Mouse (Mus musculus): ENCODE measurements around the gene Nsmf. TPM values are rescaled to one million over a fixed set of nuclear protein-coding genes. Genes with fewer than 3 reads are reported as not detected.

Nsmf gene
- 1,000 to 10,000 TPM in 1 of 2 experiments, 100 to 1,000 TPM in 1; 982 to 1,031 TPM for total RNA-seq (2021)
- long read RNA-seq, experiment 1, transcript Nsmf-202 (14 exons, 2,824 nt): minor isoform, 11 of 958 reads
- long read RNA-seq, experiment 1, transcript Nsmf-201 (15 exons, 2,922 nt): major isoform, 631 of 958 reads
- long read RNA-seq, experiment 1, partial matches to known transcripts: 119 of 958 reads
- long read RNA-seq, experiment 1, other reads (novel, unspliced or antisense): 191 of 958 reads
- long read RNA-seq, experiment 2, transcript Nsmf-201 (15 exons, 2,922 nt): major isoform, 656 of 1,060 reads
- long read RNA-seq, experiment 2, transcript Nsmf-202 (14 exons, 2,824 nt): minor isoform, 6 of 1,060 reads
- long read RNA-seq, experiment 2, partial matches to known transcripts: 255 of 1,060 reads
- long read RNA-seq, experiment 2, other reads (novel, unspliced or antisense): 140 of 1,060 reads

GRCm38 (mm10) chr2:25054221-25055067 is at the start of gene Nsmf:
TSS of gene Nsmf (plus strand) at chr2:25054355.
- peak; percentile 87 to 94 for DNase-seq (ENCODE audit: low spot score in 2 of 2)

DNA sequence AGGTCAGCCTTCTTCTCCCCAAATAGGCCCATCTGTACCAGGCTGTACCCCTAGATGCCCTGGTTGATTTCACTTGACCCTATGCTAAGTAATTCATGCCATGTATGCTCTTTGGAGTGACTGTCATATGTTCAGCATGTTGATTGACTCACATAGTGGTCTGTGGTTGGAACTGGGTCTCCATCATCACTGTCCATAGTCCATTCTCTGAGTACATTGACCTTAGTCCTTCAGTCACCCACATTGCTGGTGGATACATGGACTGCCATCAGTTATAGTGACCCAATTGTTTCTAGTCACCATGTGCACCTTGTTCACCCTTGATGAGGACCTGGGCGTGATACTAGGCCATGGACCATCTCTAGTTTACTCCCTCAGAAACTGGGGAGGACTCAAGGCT is 47.4 kb upstream of the Nsmf start:
- DNase-seq (ENCODE audit: low spot score in 2 of 2): no peak

DNA sequence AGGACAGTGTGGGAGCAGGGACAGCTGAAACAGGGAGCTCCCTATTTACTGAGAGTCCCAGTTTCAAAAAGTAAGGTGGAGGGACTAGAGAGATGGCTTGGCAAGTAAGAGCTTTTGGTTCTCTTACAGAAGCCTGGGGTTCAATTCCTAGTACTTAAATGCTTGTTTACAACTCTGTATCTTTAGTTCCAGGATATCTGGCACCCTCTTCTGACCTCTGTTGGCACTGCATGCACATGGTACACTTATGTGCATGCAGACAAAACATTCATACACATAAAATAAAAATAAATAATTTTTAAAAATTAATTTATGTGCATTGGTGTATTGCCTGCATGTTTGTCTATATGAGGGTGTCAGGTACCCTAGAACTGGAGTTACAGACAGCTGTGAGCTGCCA is 45.9 kb upstream of the Nsmf start:
- no peak for DNase-seq (ENCODE audit: low spot score in 2 of 2)

DNA sequence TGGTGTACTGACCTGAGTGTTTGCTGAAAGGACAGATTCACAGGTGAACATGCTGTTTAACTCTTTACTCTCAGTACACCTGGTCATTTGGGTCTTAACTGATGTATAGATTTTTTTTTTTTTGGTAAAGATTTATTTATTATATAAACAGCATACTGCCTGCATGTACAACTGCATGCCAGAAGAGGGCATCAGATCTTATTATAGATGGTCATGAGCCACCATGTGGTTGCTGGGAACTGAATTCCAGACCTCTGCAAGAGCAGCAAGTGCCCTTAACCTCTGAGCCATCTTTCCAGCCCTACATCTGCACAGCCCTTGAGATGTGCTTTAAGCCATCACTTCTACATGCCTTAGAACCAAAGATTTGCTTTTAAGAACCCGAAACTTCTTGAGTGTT is 31.5 kb upstream of the Nsmf start:
- no peak for DNase-seq (ENCODE audit: low spot score in 2 of 2)

DNA sequence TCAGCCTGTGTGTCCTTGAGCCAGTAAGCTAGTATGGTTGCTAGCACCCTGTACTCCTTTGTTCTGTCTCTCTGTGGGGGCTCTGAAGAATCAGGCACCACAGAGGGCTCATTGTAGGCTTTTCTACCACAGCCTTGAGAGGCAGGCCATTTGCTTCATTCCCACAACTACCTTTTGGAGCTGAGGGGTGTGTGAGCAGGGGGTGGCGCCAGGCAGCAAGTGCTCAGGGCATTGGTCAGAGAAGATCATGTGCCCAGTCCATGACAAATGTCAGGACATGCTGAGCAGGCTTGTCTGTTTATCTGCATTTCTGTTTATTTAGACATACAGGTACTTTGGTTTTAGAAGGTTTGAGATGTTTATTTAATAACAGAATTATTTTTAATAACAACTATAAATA is 29.0 kb upstream of the Nsmf start:
- no peak for DNase-seq (ENCODE audit: low spot score in 2 of 2)

DNA sequence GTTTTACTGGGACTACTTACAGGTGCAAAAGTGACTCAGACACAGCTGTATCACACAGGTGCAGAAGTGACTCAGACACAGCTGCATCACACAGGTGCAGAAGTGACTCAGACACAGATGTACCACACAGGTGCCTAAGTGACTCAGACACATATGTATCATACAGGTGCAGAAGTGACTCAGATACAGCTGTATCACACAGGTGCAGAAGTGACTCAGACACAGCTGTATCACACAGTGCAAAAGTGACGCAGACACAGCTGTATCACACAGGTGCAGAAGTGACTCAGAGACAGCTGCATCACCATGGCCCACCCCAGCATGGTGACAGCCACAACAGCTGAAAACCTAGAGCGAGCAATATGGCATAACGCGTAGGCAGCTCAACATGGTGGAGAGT is 19.2 kb upstream of the Nsmf start:
- DNase-seq (ENCODE audit: low spot score in 2 of 2): no peak

GRCm38 (mm10) chr2:25040089-25040488 is 14.1 kb upstream of the Nsmf start:
- DNase-seq (ENCODE audit: low spot score in 2 of 2): no peak

- DNase-seq (ENCODE audit: low spot score in 2 of 2): peak; percentile 55 to 73
These were observed 3.2 kb upstream of the Nsmf start for GRCm38 (mm10) chr2:25050921-25051320.

- DNase-seq (ENCODE audit: low spot score in 2 of 2): no peak
These were observed 2.7 kb upstream of the Nsmf start for GRCm38 (mm10) chr2:25051450-25051849.

DNA sequence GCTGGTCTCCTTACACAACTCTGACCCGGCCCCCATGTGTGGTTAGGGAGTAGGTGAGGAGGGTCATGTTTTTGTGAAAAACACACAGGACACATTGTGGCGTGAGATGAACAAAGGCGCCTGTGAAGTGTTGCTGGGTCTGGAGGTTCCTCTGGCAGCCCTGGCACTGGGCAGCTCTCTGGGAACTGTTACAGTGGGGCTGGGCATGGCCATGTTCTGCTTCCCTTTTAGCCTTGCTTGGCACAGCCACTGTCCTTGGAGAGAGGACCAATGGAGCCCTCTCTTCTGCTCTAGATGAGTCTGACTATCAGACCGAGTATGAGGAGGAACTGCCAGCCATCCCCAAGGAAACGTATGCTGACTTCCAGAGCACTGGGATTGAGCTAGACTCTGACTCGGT is 1.1 kb upstream of the Nsmf start:
- DNase-seq (ENCODE audit: low spot score in 2 of 2): no peak

- DNase-seq (ENCODE audit: low spot score in 2 of 2): peak; percentile 90 to 92
These were observed 882 bp downstream of the Nsmf start for GRCm38 (mm10) chr2:25055068-25055405.

DNA sequence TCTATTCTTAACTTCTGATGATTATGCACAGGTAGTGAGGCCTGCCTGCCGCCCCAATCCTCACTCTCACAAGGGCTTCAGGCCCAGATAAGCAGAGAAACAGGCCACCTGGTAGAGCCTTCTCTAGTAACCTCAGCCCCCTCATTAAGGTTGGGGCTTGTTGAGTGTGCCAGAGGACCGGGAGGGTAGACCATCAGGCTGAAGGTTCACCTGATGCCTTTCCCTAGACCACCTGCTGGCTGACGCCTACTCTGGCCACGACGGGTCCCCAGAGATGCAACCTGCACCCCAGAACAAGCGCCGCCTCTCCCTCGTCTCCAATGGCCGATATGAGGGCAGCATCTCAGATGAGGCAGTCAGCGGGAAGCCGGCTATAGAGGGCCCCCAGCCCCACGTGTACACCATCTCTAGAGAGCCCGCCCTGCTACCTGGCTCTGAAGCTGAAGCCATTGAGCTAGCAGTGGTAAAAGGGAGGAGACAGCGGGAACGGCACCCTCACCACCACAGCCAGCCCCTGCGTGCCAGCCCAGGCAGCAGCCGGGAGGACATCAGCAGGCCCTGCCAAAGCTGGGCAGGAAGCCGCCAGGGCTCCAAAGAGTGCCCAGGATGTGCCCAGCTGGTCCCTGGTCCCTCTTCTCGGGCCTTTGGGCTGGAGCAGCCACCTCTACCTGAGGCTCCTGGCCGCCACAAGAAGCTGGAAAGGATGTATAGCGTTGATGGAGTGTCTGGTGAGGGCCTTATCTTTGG is 1.4 kb downstream of the Nsmf start:
- DNase-seq (ENCODE audit: low spot score in 2 of 2): no peak

- no peak for DNase-seq (ENCODE audit: low spot score in 2 of 2)
These were observed 4.8 kb downstream of the Nsmf start for GRCm38 (mm10) chr2:25058926-25059325.

DNA sequence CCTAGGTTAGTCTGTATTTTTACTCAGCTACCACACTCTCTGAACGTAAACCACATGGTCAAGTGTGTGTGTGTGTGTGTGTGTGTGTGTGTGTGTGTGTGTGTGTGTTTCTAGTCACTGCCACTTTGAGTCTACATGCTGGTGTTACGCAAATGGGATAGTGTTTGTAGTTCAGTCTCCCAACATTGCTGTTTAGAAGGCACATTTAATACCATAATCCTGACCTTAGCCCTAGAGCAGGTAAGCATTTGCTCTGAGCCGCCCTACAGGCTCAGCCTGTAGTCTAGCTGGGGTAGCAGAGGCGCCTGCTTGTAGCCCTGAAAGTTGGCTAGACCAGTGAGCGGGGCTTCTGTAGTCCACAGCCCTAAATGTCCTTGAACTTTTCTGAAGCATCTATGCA is 9.4 kb downstream of the Nsmf start:
- DNase-seq (ENCODE audit: low spot score in 2 of 2): no peak

DNA sequence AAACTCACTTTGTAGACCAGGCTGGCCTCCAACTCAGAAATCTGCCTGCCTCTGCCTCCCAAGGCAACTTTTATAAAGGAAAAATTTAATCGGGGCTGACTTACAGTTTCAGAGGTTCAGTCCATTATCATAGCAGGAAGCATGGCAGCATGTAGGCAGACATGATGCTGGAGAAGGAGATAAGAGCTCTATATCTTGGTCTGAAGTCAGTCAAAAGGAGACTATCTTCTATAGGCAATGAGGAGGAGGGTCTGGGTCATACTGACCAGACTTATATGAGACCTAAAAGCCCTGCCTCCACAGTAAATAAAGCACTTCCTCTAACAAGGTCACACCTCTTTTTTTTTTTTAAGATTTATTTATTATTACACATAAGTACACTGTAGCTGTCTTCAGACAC is 10.1 kb downstream of the Nsmf start:
- no peak for DNase-seq (ENCODE audit: low spot score in 2 of 2)

GRCm38 (mm10) chr2:25065537-25065936 is 11.4 kb downstream of the Nsmf start:
- DNase-seq (ENCODE audit: low spot score in 2 of 2): no peak

GRCm38 (mm10) chr2:25066552-25066951 is 12.4 kb downstream of the Nsmf start:
- DNase-seq (ENCODE audit: low spot score in 2 of 2): no peak

GRCm38 (mm10) chr2:25069537-25069936 is 15.4 kb downstream of the Nsmf start:
- no peak for DNase-seq (ENCODE audit: low spot score in 2 of 2)

- no peak for DNase-seq (ENCODE audit: low spot score in 2 of 2)
These were observed 18.2 kb downstream of the Nsmf start for GRCm38 (mm10) chr2:25072398-25072797.

DNA sequence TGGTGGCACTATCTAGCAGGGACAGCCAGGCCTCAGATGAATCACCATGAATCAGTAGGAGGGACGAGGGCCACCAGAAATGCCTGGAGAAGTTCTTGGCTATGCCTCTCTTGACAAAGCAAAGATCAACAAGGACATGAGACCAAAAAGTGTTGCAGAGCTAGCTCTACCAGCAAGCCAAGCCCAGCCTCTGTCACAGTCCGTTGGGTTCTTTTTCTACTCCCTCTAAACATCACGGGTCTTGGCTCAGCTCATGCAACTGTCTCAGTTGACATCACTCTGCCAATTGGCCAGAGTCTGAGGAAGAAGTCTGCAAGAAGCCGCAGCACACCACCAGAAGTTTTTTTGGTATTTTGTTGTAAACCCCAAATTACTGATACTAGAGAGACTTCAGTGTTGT is 21.4 kb downstream of the Nsmf start:
- no peak for DNase-seq (ENCODE audit: low spot score in 2 of 2)

DNA sequence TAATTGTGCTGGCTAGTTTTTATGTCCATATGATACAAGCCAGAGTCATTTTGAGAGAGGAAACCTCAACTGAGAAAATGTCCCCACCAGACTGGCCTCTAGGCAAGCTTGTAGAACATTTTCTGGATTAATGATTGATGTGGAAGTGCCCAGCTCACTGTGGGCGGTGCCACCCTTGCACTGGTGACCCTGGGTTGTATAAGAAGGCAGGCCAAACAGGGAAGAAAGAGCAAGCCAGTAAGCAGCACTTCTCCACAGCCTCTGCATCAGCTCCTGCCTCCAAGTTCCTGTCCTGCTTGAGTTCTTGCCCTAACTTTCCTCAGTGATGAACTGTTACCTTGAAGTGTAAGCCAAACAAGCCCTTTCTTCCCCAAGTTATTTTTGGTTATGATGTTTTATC is 24.8 kb downstream of the Nsmf start:
- no peak for DNase-seq (ENCODE audit: low spot score in 2 of 2)

DNA sequence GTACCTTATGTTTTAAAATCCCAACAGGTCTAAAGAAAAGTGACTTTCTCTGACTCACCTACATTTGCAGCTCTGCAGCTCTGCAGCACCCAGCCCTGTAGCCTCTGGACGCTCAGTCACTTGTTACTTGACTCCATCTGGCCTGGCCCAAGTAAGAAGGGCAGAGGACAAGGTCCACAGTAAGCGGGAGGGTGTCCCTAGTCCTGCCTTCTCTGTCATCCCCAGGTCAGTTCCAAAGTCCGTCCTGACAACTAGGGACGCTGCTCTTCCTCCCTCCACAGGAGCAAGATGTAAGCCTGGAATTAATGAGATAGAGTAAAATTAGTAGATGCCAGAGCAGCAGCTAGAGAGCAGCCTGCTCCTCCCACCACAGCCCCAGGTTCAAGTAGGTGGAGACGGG is 25.9 kb downstream of the Nsmf start, which contains the start of gene Entpd8:
Entpd8 (plus strand) TSS at position 229 of the 400 bp plus-strand sequence.
- no peak for DNase-seq (ENCODE audit: low spot score in 2 of 2)
